In the genomic region with DNA sequence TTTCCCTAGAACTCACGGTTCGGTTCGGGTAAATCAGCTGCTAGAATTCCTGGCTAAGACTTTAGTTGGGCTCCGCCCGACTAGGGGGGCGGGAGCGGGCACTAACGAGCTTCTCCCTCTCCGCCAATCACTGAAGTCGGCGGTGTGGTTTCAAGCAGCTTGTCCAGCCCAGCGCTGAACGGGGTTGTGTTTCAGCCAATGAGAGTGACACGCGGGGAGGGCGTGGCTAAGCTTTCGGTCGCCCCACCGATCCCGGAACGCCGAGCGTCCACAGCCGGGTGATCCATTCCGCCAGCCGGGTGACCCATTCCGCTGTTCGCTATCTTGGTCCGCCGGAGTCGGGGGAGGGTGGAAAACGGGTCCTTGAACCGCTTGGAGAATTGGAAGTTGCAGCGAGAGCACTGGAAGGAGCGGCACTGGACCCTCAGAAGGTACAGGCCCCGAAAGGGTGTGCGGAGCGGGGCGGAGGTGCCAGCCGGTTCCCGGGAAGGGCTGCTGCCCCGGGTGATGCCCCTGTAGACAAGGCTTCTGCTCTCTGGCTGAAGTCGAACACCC, we compare ENCODE assay signal across 8 mouse cellular contexts. TPM values are rescaled to one million over a fixed set of nuclear protein-coding genes. Genes with fewer than 3 reads are reported as not detected.
DNase-seq lines count a peak whose midpoint lies in the region; ATAC-seq and TF ChIP-seq lines count a peak whose summit lies in the region.

Stat2 (plus strand) TSS at position 273 of the 555 bp plus-strand sequence.

- ATAC-seq in embryonic facial prominence, embryonic 15.5 days (ENCODE audit: insufficient number of reproducible peaks, low FRiP score, low TSS enrichment, low read depth): peak; percentile 99
- ATAC-seq in limb, embryonic 14.5 days (ENCODE audit: low FRiP score, low read depth): peak; percentile 100
- peak; percentile 99 for ATAC-seq in midbrain, postnatal 0 days (ENCODE audit: low FRiP score)

- H3K27ac ChIP-seq in bone marrow, adult 2 months (ENCODE audit: control insufficient read depth, insufficient read depth, low read depth, low read length, poor library complexity): peak within 1 kb of the TSS; percentile 79
- peak within 1 kb of the TSS; percentile 82 for H3K27ac ChIP-seq in embryonic facial prominence, embryonic 15.5 days (replicated peaks)
- H3K27ac ChIP-seq in limb, embryonic 14.5 days (replicated peaks; ENCODE audit: low read depth, low read length): peak within 1 kb of the TSS; percentile 43; the same call in 1 of the 2 replicates
- peak within 1 kb of the TSS; percentile 68 for H3K27ac ChIP-seq in midbrain, postnatal 0 days (ENCODE audit: low read depth, low read length)

- peak; percentile 99 for DNase-seq in 416B (ENCODE audit: low read depth)
- peak; percentile 98 for DNase-seq in heart, adult 8-10 months (ENCODE audit: low spot score)
- peak; percentile 99 for DNase-seq in kidney, adult 9 months
- peak; percentile 98 for DNase-seq in limb, embryonic 14.5 days (ENCODE audit: low spot score)
- peak; percentile 99 for DNase-seq in midbrain, postnatal 0 days (ENCODE audit: low spot score)
- peak; percentile 90 to 93 for DNase-seq in spleen, postnatal 14 days (ENCODE audit: low spot score in 2 of 2)

- H3K27me3 ChIP-seq in embryonic facial prominence, embryonic 15.5 days: no peaks in the 10 kb centered on the region
- no peaks in the 10 kb centered on the region for H3K27me3 ChIP-seq in limb, embryonic 14.5 days (ENCODE audit: control insufficient read depth, insufficient read depth, low read length)
- no peaks in the 10 kb centered on the region for H3K27me3 ChIP-seq in midbrain, postnatal 0 days (ENCODE audit: insufficient read depth, low read length)

- peak within 1 kb of the TSS; percentile 72 for H3K4me2 ChIP-seq in embryonic facial prominence, embryonic 15.5 days (replicated peaks)
- H3K4me2 ChIP-seq in limb, embryonic 14.5 days (replicated peaks; ENCODE audit: low read depth, low read length, severe bottlenecking): peak within 1 kb of the TSS; percentile 77
- H3K4me2 ChIP-seq in midbrain, postnatal 0 days (ENCODE audit: low read depth, low read length, poor library complexity, severe bottlenecking): peak within 1 kb of the TSS; percentile 59

- no peak for TF ChIP-seq CTCF in bone marrow, adult 2 months (IDR thresholded peaks at IDR 0.05; ENCODE audit: control insufficient read depth, insufficient read depth, low read length)
- TF ChIP-seq CTCF in midbrain, postnatal 0 days (IDR thresholded peaks at IDR 0.05): no peak

- peak; percentile 96 for TF ChIP-seq POLR2A in bone marrow, adult 2 months (IDR thresholded peaks at IDR 0.05; ENCODE audit: borderline replicate concordance, control insufficient read depth, low read depth, low read length)
- TF ChIP-seq POLR2A in limb, embryonic 14.5 days (IDR thresholded peaks at IDR 0.05; ENCODE audit: borderline replicate concordance, extremely low read depth, insufficient read depth, insufficient read length): 0 out of 2 replicates have a peak, but pooled peaks have one; percentile 38

- no peaks in the 10 kb centered on the region; the same call in 1 of the 2 replicates for H3K4me1 ChIP-seq in bone marrow, adult 2 months (ENCODE audit: control insufficient read depth, insufficient read depth, low read length)
- 0 out of 2 replicates have a peak, but pooled peaks cover 3% of the 10 kb centered on the region for H3K4me1 ChIP-seq in embryonic facial prominence, embryonic 15.5 days
- H3K4me1 ChIP-seq in limb, embryonic 14.5 days (ENCODE audit: control insufficient read depth, insufficient read depth, low read length): peaks cover 2% of the 10 kb centered on the region; the same call in 1 of the 2 replicates
- H3K4me1 ChIP-seq in midbrain, postnatal 0 days (ENCODE audit: insufficient read depth, low read length): no peaks in the 10 kb centered on the region

- under 1% methylated on average over 43 of the region's 43 CpGs for WGBS in bone marrow, adult 2 months
- WGBS in embryonic facial prominence, embryonic 15.5 days: under 1% methylated on average over 43 of the region's 43 CpGs
- under 1% methylated on average over 41 of the region's 43 CpGs for WGBS in limb, embryonic 14.5 days
- under 1% methylated on average over 43 of the region's 43 CpGs for WGBS in midbrain, postnatal 0 days

- H3K4me3 ChIP-seq in bone marrow, adult 2 months (replicated peaks; ENCODE audit: control insufficient read depth, low read depth, low read length): peak within 1 kb of the TSS; percentile 89
- peak within 1 kb of the TSS; percentile 77 for H3K4me3 ChIP-seq in embryonic facial prominence, embryonic 15.5 days (replicated peaks)
- H3K4me3 ChIP-seq in limb, embryonic 14.5 days (replicated peaks; ENCODE audit: low read length): peak within 1 kb of the TSS; percentile 79
- peak within 1 kb of the TSS; percentile 82 for H3K4me3 ChIP-seq in midbrain, postnatal 0 days (ENCODE audit: low read depth, low read length)

- no peaks in the 10 kb centered on the region for H3K36me3 ChIP-seq in embryonic facial prominence, embryonic 15.5 days
- no peaks in the 10 kb centered on the region for H3K36me3 ChIP-seq in limb, embryonic 14.5 days (ENCODE audit: control insufficient read depth, insufficient read depth, low read length)
- H3K36me3 ChIP-seq in midbrain, postnatal 0 days (ENCODE audit: insufficient read depth, low read length): no peaks in the 10 kb centered on the region

- H3K9ac ChIP-seq in embryonic facial prominence, embryonic 15.5 days: peak within 1 kb of the TSS; percentile 71
- peak within 1 kb of the TSS; percentile 68 for H3K9ac ChIP-seq in limb, embryonic 14.5 days (ENCODE audit: low read depth, low read length, severe bottlenecking)
- peak within 1 kb of the TSS; percentile 68 for H3K9ac ChIP-seq in midbrain, postnatal 0 days (replicated peaks; ENCODE audit: low read length, poor library complexity, severe bottlenecking)

- no peaks in the 10 kb centered on the region for H3K9me3 ChIP-seq in embryonic facial prominence, embryonic 15.5 days (replicated peaks)
- no peaks in the 10 kb centered on the region for H3K9me3 ChIP-seq in limb, embryonic 14.5 days (ENCODE audit: control insufficient read depth, low read length)
- no peaks in the 10 kb centered on the region for H3K9me3 ChIP-seq in midbrain, postnatal 0 days (ENCODE audit: low read length)

RNA-seq across cellular contexts. Expression of gene Stat2, which starts in this region (rescaled TPM):
- polyA plus RNA-seq in bone marrow, adult 2 months (2011; ENCODE audit: insufficient read depth, insufficient read length, low replicate concordance, missing spikeins): 32.7 and 54.1 TPM in 2 replicates
- 15.0 and 17.0 TPM in 2 replicates for polyA plus RNA-seq in embryonic facial prominence, embryonic 15.5 days (2015; fragmentation: Nextera tagmentation; extraction: Ambion mirVana)
- total RNA-seq in heart, adult 8-10 months (2022): 1 to 10 TPM; 7.1 to 9.5 (median 8.6) TPM
- polyA plus RNA-seq in limb, embryonic 14.5 days (2012; rRNA removed): 20.5 and 22.1 TPM in 2 replicates
- polyA plus RNA-seq in limb, embryonic 14.5 days (2014; fragmentation: Nextera tagmentation; extraction: Ambion mirVana): 12.9 and 13.2 TPM in 2 replicates
- 8.7 and 9.8 TPM in 2 replicates for total RNA-seq in midbrain, postnatal 0 days (2014; rRNA removed)
- 10.5 and 12.9 TPM in 2 replicates for polyA plus RNA-seq in midbrain, postnatal 0 days (2015; fragmentation: Nextera tagmentation; extraction: Ambion mirVana)

Comparison
In these comparisons a context has a peak if more than half of its experiments do, and no peak if none do; other contexts are left out.
1. Peak in every context shown above with its lines: DNase-seq, ATAC-seq, H3K4me3 ChIP-seq and H3K27ac ChIP-seq.